Mouse (Mus musculus): ENCODE data around the gene Tnrc6c. TPM values are rescaled to one million over a fixed set of nuclear protein-coding genes. Genes with fewer than 3 reads are reported as not detected.
A peak's percentile ranks its signal among the peaks of the same experiment; 100 is the strongest.

The Tnrc6c gene
- polyA plus RNA-seq (2014; fragmentation: Nextera tagmentation; extraction: Ambion mirVana): 20.0 and 24.5 TPM in 2 replicates

DNA sequence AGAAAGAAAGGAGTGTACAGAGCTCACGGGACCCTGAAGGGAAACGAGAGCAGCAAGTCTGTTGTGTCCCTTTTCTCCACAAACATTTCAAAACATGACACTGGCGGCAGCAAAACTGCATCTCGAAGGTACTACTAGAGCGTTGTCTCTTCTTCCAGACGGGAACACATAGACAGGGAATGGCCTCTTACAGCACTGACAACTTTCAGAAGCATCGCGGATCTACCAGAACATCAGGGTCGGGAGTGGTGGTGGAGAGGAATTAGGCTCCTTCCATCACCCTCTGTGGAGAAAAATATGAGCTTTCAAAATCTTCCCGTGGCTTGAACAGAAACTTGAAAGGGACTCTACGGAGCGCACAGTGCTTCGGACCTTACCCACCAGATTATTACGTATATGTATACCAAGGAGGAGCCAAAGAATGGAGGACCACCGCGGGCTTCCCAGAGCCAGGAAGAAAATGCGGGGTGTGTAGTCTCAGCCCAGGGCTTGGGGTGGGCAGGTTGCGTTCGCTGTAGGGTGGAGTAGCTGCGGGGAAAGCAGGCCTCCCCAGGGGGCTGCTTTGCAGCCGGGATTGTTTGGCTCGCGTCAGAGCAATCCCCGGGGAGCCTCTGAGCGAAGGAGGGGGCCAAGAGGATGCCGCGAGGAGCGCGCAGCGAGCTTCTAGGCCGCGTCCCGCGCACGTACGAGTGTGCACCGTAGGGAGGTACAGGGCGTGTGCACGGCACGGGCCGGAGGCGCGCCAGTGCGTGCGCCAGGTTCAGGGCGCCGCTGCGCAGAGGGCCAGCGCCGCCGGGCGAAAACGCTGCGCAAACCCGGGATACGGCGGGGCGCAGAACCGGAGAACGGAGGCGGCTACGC is at the start of gene Tnrc6c:
TSS of gene Tnrc6c (plus strand) at position 799 of the 861 bp plus-strand sequence.
- H3K4me2 ChIP-seq (ENCODE audit: low read length): peak within 1 kb of the TSS; percentile 92
- 0 out of 2 replicates have a peak, but pooled peaks cover 3% of the 10 kb centered on the region for H3K27me3 ChIP-seq (replicated peaks; ENCODE audit: control insufficient read depth, insufficient read depth, low read length)
- ATAC-seq: peak; percentile 92
- H3K27ac ChIP-seq (ENCODE audit: low read depth, low read length): peak within 1 kb of the TSS; percentile 99
- under 1% methylated on average over 62 of the region's 62 CpGs for WGBS
- peak within 1 kb of the TSS; percentile 87 for H3K4me3 ChIP-seq (ENCODE audit: low read depth, low read length)
- H3K4me1 ChIP-seq (ENCODE audit: control insufficient read depth, insufficient read depth, low read length): peaks cover 27% of the 10 kb centered on the region
- peak; percentile 95 for DNase-seq (ENCODE audit: low spot score)
- H3K9ac ChIP-seq (ENCODE audit: low read length): peak within 1 kb of the TSS; percentile 98
- no peaks in the 10 kb centered on the region for H3K9me3 ChIP-seq (replicated peaks; ENCODE audit: control insufficient read depth, low read length)
- no peaks in the 10 kb centered on the region for H3K36me3 ChIP-seq (ENCODE audit: control insufficient read depth, insufficient read depth, low read length)

DNA sequence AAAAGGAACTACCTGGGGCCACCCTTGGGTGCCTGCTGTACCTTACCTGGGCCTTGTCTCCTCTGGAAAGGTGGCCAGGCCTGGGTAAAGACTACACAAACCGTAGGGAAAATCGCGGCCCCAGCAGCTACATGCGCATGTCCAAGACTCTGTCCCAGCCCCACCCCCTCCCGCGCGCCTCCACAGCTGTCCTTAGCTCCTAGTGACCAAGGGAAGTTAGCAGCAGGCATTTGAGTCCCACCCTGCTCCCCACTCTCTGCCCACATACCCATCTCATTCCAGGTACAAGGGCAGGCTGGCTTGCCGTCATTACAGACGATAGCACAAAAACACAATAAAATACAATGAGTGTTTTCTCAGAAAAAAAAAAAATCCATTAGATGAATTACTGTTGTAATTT is 48.0 kb upstream of the Tnrc6c start:
- WGBS: 34% methylated on average over 9 of the region's 9 CpGs
- 0 out of 2 replicates have a peak overlapping the region, but pooled peaks have one; percentile 15 for H3K4me2 ChIP-seq (ENCODE audit: low read length)
- ATAC-seq (no peak), DNase-seq (ENCODE audit: low spot score) (no peak)
- peaks cover 23% of the 10 kb centered on the region for H3K4me1 ChIP-seq (ENCODE audit: control insufficient read depth, insufficient read depth, low read length)
- no peaks in the 10 kb centered on the region for H3K27me3 ChIP-seq (replicated peaks; ENCODE audit: control insufficient read depth, insufficient read depth, low read length)
- no peak overlapping the region for H3K27ac ChIP-seq (ENCODE audit: low read depth, low read length)
- H3K9me3 ChIP-seq (replicated peaks; ENCODE audit: control insufficient read depth, low read length): no peaks in the 10 kb centered on the region
- no peaks in the 10 kb centered on the region for H3K36me3 ChIP-seq (ENCODE audit: control insufficient read depth, insufficient read depth, low read length)
- H3K4me3 ChIP-seq (ENCODE audit: low read depth, low read length): no peak overlapping the region
- H3K9ac ChIP-seq (ENCODE audit: low read length): no peak overlapping the region

DNA sequence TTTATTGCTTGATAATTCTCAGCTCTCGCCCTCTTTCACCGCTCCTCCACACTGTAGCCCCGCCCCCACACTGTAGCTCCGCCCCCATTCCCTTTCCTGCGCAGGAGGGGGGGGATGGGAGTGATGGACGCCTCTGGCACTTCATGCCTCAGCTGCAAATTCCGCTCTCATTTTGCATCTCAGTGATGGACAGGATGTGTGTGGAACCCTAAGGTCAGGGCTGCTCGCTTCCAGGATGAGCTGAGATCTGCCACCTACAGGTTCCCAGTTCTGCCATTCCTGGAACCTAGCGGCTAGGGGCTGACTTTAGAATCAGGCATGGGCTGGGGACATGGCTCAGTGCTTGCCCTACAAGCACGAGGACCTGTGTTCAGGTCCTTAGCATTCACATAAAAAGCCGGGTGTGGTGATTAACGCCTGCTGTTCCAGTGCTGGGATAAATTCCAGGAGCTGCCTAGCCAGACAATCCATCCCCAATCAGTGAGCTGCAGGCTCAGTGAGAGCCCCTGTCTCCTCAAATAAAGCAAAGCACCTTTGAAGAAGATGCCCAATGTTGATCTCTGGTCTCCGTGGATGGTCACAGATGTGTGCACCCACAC is 47.4 kb upstream of the Tnrc6c start:
- WGBS: 7% methylated on average over 13 of the region's 13 CpGs
- Histone ChIP-seq H3K27me3 (replicated peaks; ENCODE audit: control insufficient read depth, insufficient read depth, low read length) (no peaks in the 10 kb centered on the region), H3K9ac (ENCODE audit: low read length) (no peak overlapping the region), H3K9me3 (replicated peaks; ENCODE audit: control insufficient read depth, low read length) (no peaks in the 10 kb centered on the region), H3K4me2 (ENCODE audit: low read length) (0 out of 2 replicates have a peak overlapping the region, but pooled peaks have one; percentile 15), H3K4me3 (ENCODE audit: low read depth, low read length) (no peak overlapping the region), H3K4me1 (ENCODE audit: control insufficient read depth, insufficient read depth, low read length) (peaks cover 25% of the 10 kb centered on the region), H3K27ac (ENCODE audit: low read depth, low read length) (no peak overlapping the region; the same call in 1 of the 2 replicates), H3K36me3 (ENCODE audit: control insufficient read depth, insufficient read depth, low read length) (no peaks in the 10 kb centered on the region)
- ATAC-seq: peak; percentile 33; the same call in 1 of the 2 replicates
- peak; percentile 51 for DNase-seq (ENCODE audit: low spot score)

DNA sequence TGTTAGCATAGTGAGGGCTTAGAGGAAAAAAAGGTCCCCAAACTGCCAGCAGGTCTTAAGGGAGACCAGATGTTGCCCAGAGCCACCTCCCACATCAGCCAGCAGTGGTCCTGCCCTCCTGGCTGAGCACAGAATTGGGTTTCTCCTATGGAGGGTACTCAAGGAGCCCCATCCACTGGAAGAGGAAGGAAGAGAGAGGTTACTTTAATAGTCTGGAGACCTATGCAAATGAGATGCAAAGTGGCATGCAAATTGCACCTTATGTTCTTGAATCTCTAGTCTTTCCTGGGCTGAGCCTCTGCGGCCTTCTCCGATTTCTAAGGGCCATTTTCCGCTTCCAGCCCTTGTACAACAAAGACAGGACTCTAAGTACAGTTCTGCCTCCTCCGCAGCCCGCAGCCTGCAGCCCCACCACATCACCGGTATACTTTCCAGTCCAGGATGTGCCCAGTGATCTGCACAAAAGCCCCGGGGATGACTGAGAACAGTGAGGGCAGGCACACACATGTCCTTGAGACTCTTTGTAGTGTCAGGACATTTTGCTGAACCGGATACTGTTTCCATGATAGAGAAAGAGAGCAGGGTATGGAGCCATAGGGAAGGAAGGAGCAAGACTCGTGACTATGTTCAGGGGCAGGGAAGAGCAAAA is 45.8 kb upstream of the Tnrc6c start:
- Histone ChIP-seq H3K4me2 (ENCODE audit: low read length) (no peak overlapping the region), H3K9me3 (replicated peaks; ENCODE audit: control insufficient read depth, low read length) (no peaks in the 10 kb centered on the region), H3K9ac (ENCODE audit: low read length) (0 out of 2 replicates have a peak overlapping the region, but pooled peaks have one; percentile 10), H3K36me3 (ENCODE audit: control insufficient read depth, insufficient read depth, low read length) (no peaks in the 10 kb centered on the region), H3K27me3 (replicated peaks; ENCODE audit: control insufficient read depth, insufficient read depth, low read length) (no peaks in the 10 kb centered on the region), H3K4me1 (ENCODE audit: control insufficient read depth, insufficient read depth, low read length) (peaks cover 25% of the 10 kb centered on the region), H3K27ac (ENCODE audit: low read depth, low read length) (0 out of 2 replicates have a peak overlapping the region, but pooled peaks have one; percentile 23), H3K4me3 (ENCODE audit: low read depth, low read length) (no peak overlapping the region)
- WGBS: 23% methylated on average over 9 of the region's 9 CpGs
- peak; percentile 58 for DNase-seq (ENCODE audit: low spot score)
- ATAC-seq: peak; percentile 24; the same call in 1 of the 2 replicates

DNA sequence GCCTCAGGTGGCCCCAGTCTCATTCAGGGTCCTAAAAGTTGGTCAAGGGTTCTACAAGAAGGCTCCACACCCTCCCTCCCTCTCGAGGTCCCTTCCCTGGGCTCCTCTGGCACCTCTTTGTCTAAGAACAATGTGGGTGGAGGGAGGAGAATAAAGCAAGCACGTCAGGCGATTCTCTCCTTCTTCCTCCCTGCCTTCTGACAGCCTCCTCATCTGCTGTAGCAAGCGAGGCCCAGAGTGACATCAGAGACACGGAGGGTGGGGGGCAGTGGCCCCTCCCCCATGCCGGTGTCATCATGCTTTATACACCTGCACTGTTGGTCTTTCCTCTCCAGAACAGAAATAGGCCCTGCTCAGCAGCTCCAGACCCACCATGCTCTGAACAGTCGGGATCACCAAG is 45.1 kb upstream of the Tnrc6c start:
- Histone ChIP-seq H3K4me3 (ENCODE audit: low read depth, low read length) (no peak overlapping the region), H3K9ac (ENCODE audit: low read length) (no peak overlapping the region), H3K36me3 (ENCODE audit: control insufficient read depth, insufficient read depth, low read length) (no peaks in the 10 kb centered on the region), H3K27ac (ENCODE audit: low read depth, low read length) (no peak overlapping the region), H3K27me3 (replicated peaks; ENCODE audit: control insufficient read depth, insufficient read depth, low read length) (no peaks in the 10 kb centered on the region), H3K4me1 (ENCODE audit: control insufficient read depth, insufficient read depth, low read length) (peaks cover 25% of the 10 kb centered on the region), H3K9me3 (replicated peaks; ENCODE audit: control insufficient read depth, low read length) (no peaks in the 10 kb centered on the region), H3K4me2 (ENCODE audit: low read length) (no peak overlapping the region)
- no peak for ATAC-seq
- WGBS: 23% methylated on average over 7 of the region's 7 CpGs
- DNase-seq (ENCODE audit: low spot score): no peak

DNA sequence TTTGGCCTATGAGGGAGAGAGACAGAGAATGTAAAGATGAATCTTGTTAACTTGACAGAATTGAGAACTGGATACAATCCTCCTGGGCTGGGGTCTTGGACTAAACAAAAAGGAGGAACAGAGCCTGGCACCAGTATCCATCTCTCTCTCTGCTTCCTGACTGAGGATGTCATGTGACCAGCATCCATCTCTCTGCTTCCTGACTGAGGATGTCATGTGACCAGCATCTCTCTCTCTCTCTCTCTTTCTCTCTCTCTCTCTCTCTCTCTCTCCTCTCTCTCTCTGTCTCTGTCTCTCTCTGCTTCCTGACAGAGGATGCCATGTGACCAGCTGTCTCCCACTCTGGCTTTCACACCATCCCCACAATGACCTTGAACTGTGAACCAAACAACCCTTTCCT is 43.5 kb upstream of the Tnrc6c start:
- H3K4me3 ChIP-seq (ENCODE audit: low read depth, low read length): no peak overlapping the region
- H3K4me1 ChIP-seq (ENCODE audit: control insufficient read depth, insufficient read depth, low read length): peaks cover 23% of the 10 kb centered on the region
- H3K4me2 ChIP-seq (ENCODE audit: low read length): no peak overlapping the region
- H3K9me3 ChIP-seq (replicated peaks; ENCODE audit: control insufficient read depth, low read length): no peaks in the 10 kb centered on the region
- ATAC-seq (no peak), DNase-seq (ENCODE audit: low spot score) (no peak)
- H3K27ac ChIP-seq (ENCODE audit: low read depth, low read length): no peak overlapping the region
- no peaks in the 10 kb centered on the region for H3K36me3 ChIP-seq (ENCODE audit: control insufficient read depth, insufficient read depth, low read length)
- no peak overlapping the region for H3K9ac ChIP-seq (ENCODE audit: low read length)
- no peaks in the 10 kb centered on the region for H3K27me3 ChIP-seq (replicated peaks; ENCODE audit: control insufficient read depth, insufficient read depth, low read length)

DNA sequence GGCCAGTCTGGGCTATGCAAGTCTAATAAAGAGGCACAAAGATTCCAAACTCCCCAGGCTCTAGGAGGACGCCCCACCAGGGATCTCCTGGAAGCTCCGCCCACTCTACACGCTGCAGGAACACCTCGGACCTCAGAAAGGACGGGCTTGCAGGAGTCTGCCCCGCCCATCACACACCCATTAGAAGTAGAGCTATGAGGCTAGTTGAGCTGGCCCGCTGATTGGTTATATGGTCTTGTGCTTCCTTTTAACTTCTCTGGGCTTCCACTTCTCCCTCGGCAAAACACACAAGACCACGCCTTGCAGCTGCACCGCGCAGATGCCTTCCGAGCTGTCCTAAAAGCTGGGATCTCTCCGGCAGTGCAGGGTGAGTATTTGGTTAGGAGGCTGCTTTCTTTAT is 43.0 kb upstream of the Tnrc6c start:
- Histone ChIP-seq H3K4me2 (ENCODE audit: low read length) (peak overlapping the region; percentile 25), H3K27me3 (replicated peaks; ENCODE audit: control insufficient read depth, insufficient read depth, low read length) (no peaks in the 10 kb centered on the region), H3K9ac (ENCODE audit: low read length) (no peak overlapping the region), H3K4me1 (ENCODE audit: control insufficient read depth, insufficient read depth, low read length) (peaks cover 21% of the 10 kb centered on the region), H3K36me3 (ENCODE audit: control insufficient read depth, insufficient read depth, low read length) (no peaks in the 10 kb centered on the region), H3K9me3 (replicated peaks; ENCODE audit: control insufficient read depth, low read length) (no peaks in the 10 kb centered on the region), H3K27ac (ENCODE audit: low read depth, low read length) (no peak overlapping the region), H3K4me3 (ENCODE audit: low read depth, low read length) (no peak overlapping the region)
- whole genome bisulfite sequencing: 22% methylated on average over 13 of the region's 13 CpGs
- ATAC-seq (0 out of 2 replicates have a peak, but pooled peaks have one; percentile 27), DNase-seq (ENCODE audit: low spot score) (no peak)

DNA sequence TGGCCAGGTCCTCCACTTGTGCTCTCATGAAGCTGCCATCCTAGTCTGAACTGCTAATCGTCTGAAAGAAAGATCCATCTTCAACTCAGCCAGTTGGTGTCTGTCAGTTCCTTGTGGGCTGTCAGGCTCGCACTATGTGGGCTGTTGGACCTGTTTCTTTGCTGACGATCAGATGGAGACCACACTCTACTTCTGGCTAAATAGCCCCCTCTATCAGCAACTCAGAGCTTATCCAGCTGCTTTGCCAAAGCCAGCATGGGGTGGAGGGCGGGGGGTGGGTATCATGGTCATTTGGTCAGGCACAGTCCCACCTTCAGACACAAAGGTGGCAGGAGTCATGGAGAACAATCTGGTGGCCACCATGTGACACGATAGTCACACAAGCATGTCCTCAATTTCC is 42.2 kb upstream of the Tnrc6c start:
- no peak overlapping the region for H3K9ac ChIP-seq (ENCODE audit: low read length)
- DNase-seq (ENCODE audit: low spot score) (no peak), ATAC-seq (no peak)
- 58% methylated on average over 5 of the region's 5 CpGs for WGBS
- no peak overlapping the region for H3K4me2 ChIP-seq (ENCODE audit: low read length)
- H3K4me1 ChIP-seq (ENCODE audit: control insufficient read depth, insufficient read depth, low read length): peaks cover 15% of the 10 kb centered on the region
- H3K9me3 ChIP-seq (replicated peaks; ENCODE audit: control insufficient read depth, low read length): no peaks in the 10 kb centered on the region
- H3K4me3 ChIP-seq (ENCODE audit: low read depth, low read length): no peak overlapping the region
- no peaks in the 10 kb centered on the region for H3K36me3 ChIP-seq (ENCODE audit: control insufficient read depth, insufficient read depth, low read length)
- H3K27ac ChIP-seq (ENCODE audit: low read depth, low read length): no peak overlapping the region
- no peaks in the 10 kb centered on the region for H3K27me3 ChIP-seq (replicated peaks; ENCODE audit: control insufficient read depth, insufficient read depth, low read length)
